Mouse (Mus musculus) embryonic facial prominence, embryonic 15.5 days (tissue): ENCODE results near the gene Chit1. TPM values are rescaled to one million over a fixed set of nuclear protein-coding genes. Genes with fewer than 3 reads are reported as not detected.

Experiments
- ATAC-seq: fragments of 200-750 bp; cut with Nextera tagmentation; 2 replicates; pipeline ENCODE4 v1.8.0; 2017; ENCODE audit warnings: low read depth, moderate TSS enrichment; ENCODE audit not compliant: insufficient number of reproducible peaks, low FRiP score, low TSS enrichment
- H3K27ac ChIP-seq: fragments of 300-500 bp; sonication (generic); replicated peaks from 2 replicates; pipeline ENCODE4 v1.5.1; 2015; ENCODE audit warnings: mild to moderate bottlenecking, inconsistent platforms
- H3K27me3 ChIP-seq: fragments of 300-500 bp; sonication (generic); 2 replicates; pipeline ENCODE4 v1.6.1; 2015; ENCODE audit warnings: inconsistent platforms
- H3K36me3 ChIP-seq: fragments of 300-500 bp; sonication (generic); 2 replicates; pipeline ENCODE4 v1.6.1; 2015; ENCODE audit warnings: mild to moderate bottlenecking, inconsistent platforms
- H3K4me1 ChIP-seq: fragments of 300-500 bp; sonication (generic); 2 replicates; pipeline ENCODE4 v1.6.1; 2015; ENCODE audit warnings: inconsistent platforms
- H3K4me2 ChIP-seq: fragments of 300-500 bp; sonication (generic); replicated peaks from 2 replicates; pipeline ENCODE4 v1.6.1; 2015; ENCODE audit warnings: mild to moderate bottlenecking, inconsistent platforms
- H3K4me3 ChIP-seq: fragments of 300-500 bp; sonication (generic); replicated peaks from 2 replicates; pipeline ENCODE4 v1.5.1; 2015; ENCODE audit warnings: mild to moderate bottlenecking, inconsistent platforms
- H3K9ac ChIP-seq: fragments of 300-500 bp; sonication (generic); 2 replicates; pipeline ENCODE4 v1.6.1; 2015; ENCODE audit warnings: inconsistent platforms
- H3K9me3 ChIP-seq: fragments of 300-500 bp; sonication (generic); replicated peaks from 2 replicates; pipeline ENCODE4 v1.6.1; 2016; ENCODE audit warnings: inconsistent platforms
- WGBS: fragments of 180-500 bp; shearing (Covaris S2); methylation state at CpG from one replicate; pipeline ENCODE4 v1.1.7; 2015; 5-methylcytosine and 5-hydroxymethylcytosine counted together
- polyA plus RNA-seq: library from polyadenylated mRNA; unstranded; fragments of >200 nt; fragmentation: Nextera tagmentation; extraction: Ambion mirVana; gene quantifications from 2 replicates; pipeline ENCODE4 v1.2.1, GENCODE M21; 2015

The Chit1 gene
- polyA plus RNA-seq, 1 experiment from 2014 or later, result 0.61 TPM

DNA sequence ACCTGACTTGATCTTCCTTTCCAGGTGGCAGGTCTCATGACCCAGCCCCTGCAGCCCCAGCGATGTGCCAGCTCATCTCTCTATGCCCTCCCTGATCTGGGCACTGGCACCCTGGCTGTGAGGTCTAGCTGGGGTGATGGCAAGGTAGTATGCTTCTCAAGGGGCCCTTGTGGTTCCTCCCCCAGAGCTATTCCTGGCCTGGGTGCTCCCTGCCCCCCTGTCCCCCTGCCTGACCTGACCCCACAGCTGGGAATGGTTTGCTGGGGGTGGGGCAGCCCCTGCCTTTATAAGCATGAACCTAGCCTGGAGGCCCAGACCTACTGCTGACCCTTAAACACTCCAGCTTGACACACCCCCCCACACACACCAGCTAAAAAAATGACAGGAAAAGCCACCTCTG lies 82.1 kb downstream of the Chit1 start, which contains the start of gene Mybph:
Gene Mybph (plus strand): TSS at position 323 of the 400 bp plus-strand sequence.
- no peaks in the 10 kb centered on the region for H3K27me3 ChIP-seq
- no peaks in the 10 kb centered on the region for H3K36me3 ChIP-seq
- H3K27ac ChIP-seq, result peak within 1 kb of the TSS; percentile 17
- H3K4me1 ChIP-seq, result peaks cover 48% of the 10 kb centered on the region
- 0 out of 2 replicates have a peak within 1 kb of the TSS, but pooled peaks have one; percentile 19 for H3K4me2 ChIP-seq
- no peak within 1 kb of the TSS for H3K9ac ChIP-seq
- 62% methylated on average over 1 of the region's 1 CpGs for WGBS
- no peaks in the 10 kb centered on the region for H3K9me3 ChIP-seq
- H3K4me3 ChIP-seq, result peak within 1 kb of the TSS; percentile 12; the same call in 1 of the 2 replicates
- no peak for ATAC-seq

DNA sequence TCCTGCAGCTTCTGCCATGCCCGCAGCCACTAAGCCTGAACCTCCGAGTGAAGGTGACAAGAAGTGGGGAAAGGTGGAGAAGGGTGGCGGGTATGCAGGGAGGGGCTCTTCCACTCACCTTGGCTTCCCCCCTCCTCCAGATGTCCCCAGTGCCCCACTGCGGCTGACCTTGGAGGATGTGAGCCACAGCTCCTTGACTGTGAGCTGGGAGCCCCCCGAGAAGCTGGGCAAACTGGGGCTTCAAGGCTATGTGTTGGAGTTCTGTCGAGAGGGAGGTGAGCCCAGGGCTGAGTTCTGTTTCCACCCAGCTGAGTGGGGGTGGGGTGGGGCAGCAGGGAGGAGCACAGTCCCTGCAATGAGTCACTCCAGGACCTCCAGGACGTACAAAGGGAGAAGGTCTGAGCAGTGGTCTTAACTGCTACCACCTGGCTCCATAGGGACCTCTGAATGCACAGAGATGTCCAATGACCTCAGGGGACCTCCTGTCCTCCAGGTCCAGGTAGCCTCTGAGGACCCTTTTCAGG lies 82.7 kb downstream of the Chit1 start:
- H3K27me3 ChIP-seq, result no peaks in the 10 kb centered on the region
- H3K4me1 ChIP-seq, result peaks cover 43% of the 10 kb centered on the region
- ATAC-seq, result no peak
- H3K9me3 ChIP-seq, result no peaks in the 10 kb centered on the region
- H3K27ac ChIP-seq, result peak overlapping the region; percentile 17
- peak overlapping the region; percentile 12; the same call in 1 of the 2 replicates for H3K4me3 ChIP-seq
- H3K4me2 ChIP-seq, result 0 out of 2 replicates have a peak overlapping the region, but pooled peaks have one; percentile 19
- no peaks in the 10 kb centered on the region for H3K36me3 ChIP-seq
- 25% methylated on average over 7 of the region's 7 CpGs for WGBS
- H3K9ac ChIP-seq, result no peak overlapping the region

DNA sequence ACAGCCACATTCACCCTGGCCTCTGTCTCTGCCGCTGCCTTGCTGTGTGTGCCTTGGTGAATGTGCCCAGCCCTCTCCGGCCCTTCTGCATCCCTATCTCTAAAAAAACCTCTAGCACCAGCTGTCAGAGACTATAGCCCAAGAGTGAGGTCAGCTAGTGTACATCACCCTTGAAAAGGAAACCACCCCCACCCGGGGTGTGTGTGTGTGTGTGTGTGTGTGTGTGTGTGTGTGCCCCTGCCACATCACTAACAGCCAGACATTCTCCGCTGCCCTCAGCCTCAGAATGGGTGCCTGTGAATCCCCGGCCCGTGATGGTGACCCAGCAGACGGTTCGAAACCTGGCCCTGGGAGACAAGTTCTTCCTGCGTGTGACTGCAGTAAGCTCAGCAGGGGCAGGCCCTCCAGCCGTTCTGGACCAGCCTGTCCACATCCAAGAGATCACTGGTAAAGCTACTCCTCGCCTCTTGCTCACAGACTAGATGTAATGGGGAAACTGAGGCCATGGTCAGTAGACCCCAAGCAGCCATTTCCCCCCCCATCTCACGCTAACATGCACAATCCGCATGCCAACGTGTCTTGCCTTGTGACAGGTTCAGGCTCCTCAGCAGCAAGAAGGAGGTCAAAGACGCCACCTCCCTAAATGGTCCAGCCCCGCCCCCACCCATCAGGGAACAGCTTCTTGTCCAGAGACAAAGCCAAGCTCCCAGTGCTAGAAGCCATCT lies 83.4 kb downstream of the Chit1 start:
- Histone ChIP-seq H3K4me2 (no peak overlapping the region), H3K4me1 (peaks cover 36% of the 10 kb centered on the region), H3K27me3 (no peaks in the 10 kb centered on the region), H3K9me3 (no peaks in the 10 kb centered on the region), H3K36me3 (no peaks in the 10 kb centered on the region), H3K27ac (peak overlapping the region; percentile 17; the same call in 1 of the 2 replicates), H3K4me3 (peak overlapping the region; percentile 12; the same call in 1 of the 2 replicates), H3K9ac (no peak overlapping the region)
- WGBS, result 62% methylated on average over 16 of the region's 16 CpGs
- ATAC-seq, result no peak

DNA sequence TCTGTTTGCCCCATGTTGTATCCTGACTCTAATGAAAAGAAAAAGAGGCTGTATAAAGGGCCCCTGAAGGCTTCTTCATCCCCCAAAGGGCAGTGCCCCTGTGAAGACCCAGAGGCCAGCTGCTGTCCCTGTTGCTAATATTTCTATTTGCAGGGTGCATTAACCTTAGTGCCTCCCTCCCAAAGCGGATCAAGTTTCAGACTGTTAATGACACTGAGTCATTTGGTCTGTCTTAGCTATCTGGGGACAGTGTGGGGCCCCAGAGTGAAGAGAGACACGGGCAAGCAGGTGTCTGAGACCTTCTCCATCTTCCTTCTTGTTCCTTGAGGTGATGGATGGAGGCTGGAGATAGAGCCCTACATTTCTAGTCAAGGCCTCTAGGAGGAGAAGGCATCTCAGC lies 84.1 kb downstream of the Chit1 start:
- no peak overlapping the region for H3K9ac ChIP-seq
- H3K4me3 ChIP-seq, result no peak overlapping the region
- no peaks in the 10 kb centered on the region for H3K27me3 ChIP-seq
- 27% methylated on average over 2 of the region's 2 CpGs for WGBS
- no peaks in the 10 kb centered on the region for H3K9me3 ChIP-seq
- ATAC-seq, result no peak
- no peaks in the 10 kb centered on the region for H3K36me3 ChIP-seq
- peak overlapping the region; percentile 66 for H3K27ac ChIP-seq
- H3K4me2 ChIP-seq, result no peak overlapping the region
- peaks cover 34% of the 10 kb centered on the region for H3K4me1 ChIP-seq

DNA sequence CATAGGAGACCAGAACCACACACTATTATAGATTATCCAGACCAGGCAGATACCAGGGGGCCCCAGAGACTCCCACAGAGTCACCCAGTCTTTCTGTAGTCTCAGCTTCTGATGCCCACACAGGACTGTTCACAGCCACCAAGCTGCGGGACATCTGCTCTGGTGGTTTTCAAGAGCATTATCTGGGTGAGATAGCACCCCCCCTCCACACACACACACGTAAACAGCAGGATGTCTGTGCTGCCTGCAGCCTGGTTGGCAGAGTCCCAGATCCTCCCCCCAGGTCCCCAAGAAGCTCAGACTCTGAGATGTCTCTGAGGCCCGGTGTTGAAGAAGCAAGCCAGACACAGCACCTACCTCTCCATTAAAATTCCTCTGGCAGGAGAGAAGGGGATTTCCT lies 84.5 kb downstream of the Chit1 start:
- H3K27ac ChIP-seq, result peak overlapping the region; percentile 66
- no peak overlapping the region for H3K9ac ChIP-seq

DNA sequence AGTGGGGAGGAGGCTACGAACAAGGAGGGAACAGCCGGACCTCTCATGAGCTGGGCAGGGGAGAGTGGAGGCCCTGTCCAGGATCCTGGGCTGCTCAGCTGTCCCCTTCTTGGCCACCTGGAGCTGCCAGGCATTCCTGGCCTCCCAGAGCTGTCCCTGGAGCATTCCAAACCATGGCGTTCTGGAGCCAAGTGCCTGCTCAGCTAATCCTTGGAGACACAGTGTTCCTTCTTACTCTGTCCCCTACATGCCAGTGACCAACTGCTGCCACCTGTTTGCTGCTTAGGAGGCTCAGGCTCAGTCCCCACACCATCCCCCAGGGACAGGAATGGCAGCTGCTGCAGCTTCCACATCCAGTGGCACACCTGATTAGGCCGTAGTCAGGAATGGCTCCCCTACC lies 84.9 kb downstream of the Chit1 start:
- H3K9me3 ChIP-seq, result no peaks in the 10 kb centered on the region
- peak overlapping the region; percentile 66; the same call in 1 of the 2 replicates for H3K27ac ChIP-seq
- H3K36me3 ChIP-seq, result no peaks in the 10 kb centered on the region
- H3K4me3 ChIP-seq, result no peak overlapping the region
- H3K27me3 ChIP-seq, result no peaks in the 10 kb centered on the region
- no peak overlapping the region for H3K4me2 ChIP-seq
- H3K9ac ChIP-seq, result no peak overlapping the region
- ATAC-seq, result peak; percentile 66
- peaks cover 34% of the 10 kb centered on the region for H3K4me1 ChIP-seq
- 31% methylated on average over 4 of the region's 4 CpGs for WGBS

More for the DNA sequence above, 84.5 kb downstream of the Chit1 start:
- 0 out of 2 replicates have a peak, but pooled peaks have one; percentile 13 for ATAC-seq
- H3K36me3 ChIP-seq, result no peaks in the 10 kb centered on the region
- peaks cover 34% of the 10 kb centered on the region for H3K4me1 ChIP-seq
- H3K4me3 ChIP-seq, result no peak overlapping the region
- 26% methylated on average over 3 of the region's 3 CpGs for WGBS
- no peaks in the 10 kb centered on the region for H3K27me3 ChIP-seq
- H3K9me3 ChIP-seq, result no peaks in the 10 kb centered on the region
- no peak overlapping the region for H3K4me2 ChIP-seq

DNA sequence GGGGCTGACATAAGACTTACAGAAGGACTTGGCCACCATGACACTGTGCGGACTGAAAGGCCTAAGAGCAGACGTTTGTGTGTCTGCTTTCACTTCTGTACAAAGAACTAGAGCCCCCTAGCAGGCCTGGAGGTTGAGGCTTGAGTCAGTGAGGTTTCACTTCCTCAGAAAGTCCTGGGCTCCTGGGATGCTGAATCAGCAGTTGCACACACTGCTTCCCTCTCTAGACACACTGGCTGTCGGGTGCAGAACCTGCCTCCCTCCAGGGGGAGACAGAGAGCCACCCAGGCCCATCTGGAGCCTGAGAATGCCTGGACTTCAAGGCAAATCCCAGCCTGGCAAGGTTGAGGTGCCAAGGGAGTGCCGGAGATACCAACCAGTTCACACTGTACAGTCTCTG lies 85.3 kb downstream of the Chit1 start:
- Histone ChIP-seq H3K4me2 (no peak overlapping the region), H3K36me3 (no peaks in the 10 kb centered on the region), H3K4me3 (no peak overlapping the region), H3K27ac (peak overlapping the region; percentile 66; the same call in 1 of the 2 replicates), H3K4me1 (peaks cover 34% of the 10 kb centered on the region), H3K9me3 (no peaks in the 10 kb centered on the region), H3K9ac (no peak overlapping the region), H3K27me3 (no peaks in the 10 kb centered on the region)
- WGBS, result 54% methylated on average over 4 of the region's 4 CpGs
- ATAC-seq, result no peak; the same call in 1 of the 2 replicates

DNA sequence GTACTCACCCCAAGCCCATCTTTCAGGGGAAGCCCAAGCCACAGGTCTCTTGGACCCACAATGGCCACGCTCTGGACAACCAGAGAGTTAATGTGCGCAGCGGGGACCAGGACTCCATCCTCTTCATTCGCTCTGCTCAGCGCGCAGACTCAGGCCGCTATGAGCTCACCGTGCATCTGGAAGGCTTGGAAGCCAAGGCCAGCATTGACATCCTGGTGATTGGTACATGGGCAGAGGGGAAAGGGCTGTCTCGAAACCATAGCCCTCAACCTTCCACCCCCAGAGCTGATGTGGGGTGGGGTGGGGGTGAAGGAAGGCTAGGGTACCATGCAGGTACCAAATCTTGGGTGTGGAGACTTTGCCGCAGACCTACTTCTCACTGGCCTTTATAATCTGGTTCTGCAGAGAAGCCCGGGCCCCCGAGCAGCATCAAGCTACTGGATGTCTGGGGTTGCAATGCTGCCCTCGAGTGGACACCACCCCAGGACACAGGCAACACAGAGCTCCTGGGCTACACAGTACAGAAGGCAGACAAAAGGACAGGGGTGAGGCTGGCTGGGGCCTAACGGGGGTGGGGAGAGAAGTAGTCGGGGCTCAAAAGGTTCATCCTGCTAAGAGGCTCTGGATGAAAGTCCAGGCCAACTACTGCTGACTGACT lies 86.4 kb downstream of the Chit1 start:
- Histone ChIP-seq H3K4me2 (no peak overlapping the region), H3K4me3 (no peak overlapping the region), H3K9me3 (no peaks in the 10 kb centered on the region), H3K27me3 (no peaks in the 10 kb centered on the region), H3K27ac (no peak overlapping the region), H3K36me3 (no peaks in the 10 kb centered on the region), H3K9ac (no peak overlapping the region), H3K4me1 (peaks cover 34% of the 10 kb centered on the region)
- 82% methylated on average over 15 of the region's 15 CpGs for WGBS
- no peak for ATAC-seq

DNA sequence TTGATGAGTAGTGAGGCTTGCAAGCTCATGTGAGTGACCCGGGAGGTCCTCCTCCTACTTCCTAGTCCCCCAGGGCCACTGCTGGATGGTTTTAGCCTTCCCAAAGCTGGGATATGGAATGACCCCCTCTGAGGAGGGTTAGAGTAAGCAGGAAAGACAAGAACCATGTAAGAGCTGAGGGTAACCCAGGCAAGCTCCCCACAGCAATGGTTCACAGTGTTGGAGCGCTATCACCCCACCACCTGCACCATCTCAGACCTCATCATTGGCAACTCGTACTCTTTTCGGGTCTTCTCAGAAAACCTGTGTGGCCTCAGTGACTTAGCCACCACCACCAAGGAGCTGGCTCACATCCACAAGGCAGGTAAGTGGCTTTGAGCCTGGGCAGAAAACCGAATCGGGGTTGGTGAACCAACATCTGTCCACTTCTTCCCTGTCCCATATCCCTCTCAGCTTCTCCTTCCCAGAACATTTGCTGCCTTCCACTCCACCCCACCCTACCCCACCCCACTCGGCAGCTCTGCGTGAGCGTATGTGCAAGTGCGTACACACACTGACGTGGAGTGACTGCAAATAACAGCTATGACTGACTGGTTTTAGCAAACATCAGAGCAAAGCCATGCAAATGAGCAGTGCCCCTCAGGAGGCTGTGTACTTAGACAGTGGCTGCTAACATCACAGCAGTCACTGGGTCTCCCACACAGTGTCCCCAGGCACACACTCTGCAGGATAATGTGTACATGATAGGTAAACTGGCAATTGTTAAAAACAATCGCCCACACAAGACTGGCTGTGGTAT lies 87.4 kb downstream of the Chit1 start:
- 76% methylated on average over 12 of the region's 12 CpGs for WGBS
- H3K4me3 ChIP-seq, result no peak overlapping the region
- H3K4me1 ChIP-seq, result peaks cover 26% of the 10 kb centered on the region
- no peaks in the 10 kb centered on the region for H3K27me3 ChIP-seq
- no peaks in the 10 kb centered on the region for H3K36me3 ChIP-seq
- no peak overlapping the region for H3K9ac ChIP-seq
- H3K27ac ChIP-seq, result no peak overlapping the region
- ATAC-seq, result no peak
- H3K4me2 ChIP-seq, result no peak overlapping the region
- no peaks in the 10 kb centered on the region for H3K9me3 ChIP-seq

DNA sequence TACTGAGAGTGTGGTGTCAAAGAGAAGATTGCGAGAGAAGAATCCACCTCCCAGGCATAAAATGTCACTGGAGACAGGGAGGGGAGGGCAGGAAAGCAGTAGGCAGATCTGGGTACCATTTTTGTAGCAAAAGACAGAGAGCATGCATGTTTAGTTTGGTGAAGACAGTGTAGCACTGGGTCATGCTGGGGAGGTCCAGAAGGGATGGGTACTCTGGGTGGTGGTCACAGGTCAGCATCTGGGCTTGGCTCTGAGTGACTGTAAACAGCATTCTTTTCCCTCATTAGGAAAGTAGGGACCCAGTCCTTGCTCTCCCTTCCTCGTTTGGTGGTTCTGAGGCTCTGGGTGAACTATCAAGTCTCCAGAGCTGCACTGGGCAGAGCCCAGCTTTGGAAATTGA lies 89.4 kb downstream of the Chit1 start:
- Histone ChIP-seq H3K27me3 (no peaks in the 10 kb centered on the region), H3K9ac (no peak overlapping the region), H3K36me3 (no peaks in the 10 kb centered on the region), H3K4me1 (peaks cover 10% of the 10 kb centered on the region), H3K27ac (no peak overlapping the region), H3K4me3 (no peak overlapping the region), H3K4me2 (no peak overlapping the region), H3K9me3 (no peaks in the 10 kb centered on the region)
- no peak for ATAC-seq
- 36% methylated on average over 2 of the region's 2 CpGs for WGBS
